Mouse (Mus musculus) hindbrain, embryonic 16.5 days (tissue): Measurements from ENCODE around the gene Htra2. TPM values are rescaled to one million over a fixed set of nuclear protein-coding genes. Genes with fewer than 3 reads are reported as not detected.

Experiments
- ATAC-seq: fragments of 200-750 bp; cut with Nextera tagmentation; 2 replicates; pipeline ENCODE4 v1.8.0; 2017; ENCODE audit warnings: moderate TSS enrichment, moderate library complexity
- H3K27ac ChIP-seq: fragments of 300-500 bp; sonication (generic); 2 replicates; pipeline ENCODE4 v1.5.1; 2014; ENCODE audit warnings: low read depth, mild to moderate bottlenecking, control low read depth, low read length, moderate library complexity
- H3K27me3 ChIP-seq: fragments of 300-500 bp; sonication (generic); replicated peaks from 2 replicates; pipeline ENCODE4 v1.6.1; 2014; ENCODE audit warnings: low read length; ENCODE audit not compliant: control insufficient read depth, insufficient read depth
- H3K36me3 ChIP-seq: fragments of 300-500 bp; sonication (generic); 2 replicates; pipeline ENCODE4 v1.6.1; 2014; ENCODE audit warnings: mild to moderate bottlenecking, low read length, moderate library complexity, mixed read lengths; ENCODE audit not compliant: control insufficient read depth, insufficient read depth
- H3K4me1 ChIP-seq: fragments of 300-500 bp; sonication (generic); 2 replicates; pipeline ENCODE4 v1.6.1; 2014; ENCODE audit warnings: low read depth, low read length; ENCODE audit not compliant: control insufficient read depth, insufficient read depth
- H3K4me2 ChIP-seq: fragments of 300-500 bp; sonication (generic); 2 replicates; pipeline ENCODE4 v1.6.1; 2014; ENCODE audit warnings: mild to moderate bottlenecking, low read length, control low read depth, moderate library complexity
- H3K4me3 ChIP-seq: fragments of 300-500 bp; sonication (generic); 2 replicates; pipeline ENCODE4 v1.5.1; 2014; ENCODE audit warnings: mild to moderate bottlenecking, low read length, control low read depth, moderate library complexity
- H3K9ac ChIP-seq: fragments of 300-500 bp; sonication (generic); 2 replicates; pipeline ENCODE4 v1.6.1; 2014; ENCODE audit warnings: low read depth, mild to moderate bottlenecking, control low read depth, low read length, moderate library complexity
- H3K9me3 ChIP-seq: fragments of 300-500 bp; sonication (generic); 2 replicates; pipeline ENCODE4 v1.6.1; 2014; ENCODE audit warnings: mild to moderate bottlenecking, low read length, moderate library complexity; ENCODE audit not compliant: control insufficient read depth
- WGBS: fragments of 180-500 bp; shearing (Covaris S2); extraction: QIAGEN DNeasy Blood & Tissue Kit; methylation state at CpG from one replicate; pipeline ENCODE4 v1.1.7; 2014; 5-methylcytosine and 5-hydroxymethylcytosine counted together
- polyA plus RNA-seq: library from polyadenylated mRNA; unstranded; fragments of >200 nt; fragmentation: Nextera tagmentation; extraction: Ambion mirVana; gene quantifications from 2 replicates; pipeline ENCODE4 v1.2.1, GENCODE M21; 2015

Htra2 gene
- polyA plus RNA-seq, 1 experiment from 2014 or later = 88.5 TPM

GRCm38 (mm10) chr6:83074979-83075378, 19.9 kb upstream of the Htra2 start:
- ATAC-seq = no peak

GRCm38 (mm10) chr6:83071220-83071619, 16.1 kb upstream of the Htra2 start:
- ATAC-seq = peak; percentile 41; the same call in 1 of the 2 replicates
- Histone ChIP-seq H3K4me3 (no peak overlapping the region), H3K27me3 (peaks cover 74% of the 10 kb centered on the region), H3K9me3 (no peaks in the 10 kb centered on the region), H3K9ac (no peak overlapping the region), H3K36me3 (no peaks in the 10 kb centered on the region), H3K27ac (no peak overlapping the region), H3K4me2 (no peak overlapping the region), H3K4me1 (peaks cover 7% of the 10 kb centered on the region; the same call in 1 of the 2 replicates)
- WGBS = 1% methylated on average over 19 of the region's 24 CpGs

More at GRCm38 (mm10) chr6:83074979-83075378, 19.9 kb upstream of the Htra2 start:
- Histone ChIP-seq H3K27me3 (peaks cover 47% of the 10 kb centered on the region), H3K27ac (no peak overlapping the region), H3K4me3 (no peak overlapping the region), H3K36me3 (no peaks in the 10 kb centered on the region), H3K4me2 (no peak overlapping the region), H3K9me3 (no peaks in the 10 kb centered on the region), H3K9ac (no peak overlapping the region), H3K4me1 (peaks cover 15% of the 10 kb centered on the region)
- WGBS = 16% methylated on average over 2 of the region's 2 CpGs

DNA sequence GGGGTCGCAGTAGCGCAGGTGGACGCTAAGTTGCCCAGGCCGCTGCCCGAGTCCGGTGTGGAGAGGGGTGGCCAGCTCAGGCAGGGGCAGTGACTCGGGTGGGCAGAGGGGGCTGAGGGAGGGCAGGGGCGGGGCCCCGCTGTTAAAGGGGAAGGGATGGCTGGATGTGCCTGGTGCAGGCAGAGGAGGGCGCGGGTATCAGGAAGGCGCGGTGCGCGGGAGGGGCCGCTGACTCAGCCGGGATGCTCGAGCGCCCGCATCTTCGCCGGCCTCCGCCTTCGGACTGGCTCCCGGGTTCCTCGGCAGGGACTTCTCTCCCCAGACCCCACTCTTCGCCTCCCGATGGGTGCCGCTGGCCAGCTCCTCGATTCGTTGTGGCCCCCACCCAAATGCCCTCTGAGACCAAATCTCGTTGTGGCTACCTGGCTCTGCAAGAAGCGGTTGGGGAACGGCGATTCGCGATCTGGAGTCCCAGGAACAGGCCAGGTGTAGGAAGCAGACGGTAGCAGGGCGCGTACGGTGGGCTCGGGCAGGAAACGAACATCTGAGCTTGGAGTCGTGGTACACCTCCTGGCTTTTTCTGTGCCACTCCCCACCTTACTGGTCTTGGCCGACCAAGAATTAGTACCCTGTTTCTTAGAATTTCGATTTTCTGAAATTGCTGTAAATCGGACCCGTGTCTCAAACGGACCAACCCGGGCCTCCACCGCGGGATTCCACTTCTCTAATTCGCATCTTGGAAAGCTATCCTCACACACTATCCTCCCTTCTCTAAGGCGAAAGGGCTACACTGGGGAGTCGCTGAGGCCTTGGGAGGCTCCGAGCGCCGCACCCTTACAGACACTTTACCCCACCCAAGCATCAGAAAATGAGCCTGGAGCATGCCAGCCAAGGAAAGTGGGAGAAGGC, 15.5 kb upstream of the Htra2 start:
- peaks cover 75% of the 10 kb centered on the region for H3K27me3 ChIP-seq
- peak overlapping the region; percentile 17; the same call in 1 of the 2 replicates for H3K4me3 ChIP-seq
- ATAC-seq = no peak
- H3K4me2 ChIP-seq = no peak overlapping the region; the same call in 1 of the 2 replicates
- no peak overlapping the region for H3K27ac ChIP-seq
- no peak overlapping the region for H3K9ac ChIP-seq
- H3K36me3 ChIP-seq = no peaks in the 10 kb centered on the region
- 1% methylated on average over 50 of the region's 58 CpGs for WGBS
- H3K9me3 ChIP-seq = no peaks in the 10 kb centered on the region
- peaks cover 7% of the 10 kb centered on the region; the same call in 1 of the 2 replicates for H3K4me1 ChIP-seq

DNA sequence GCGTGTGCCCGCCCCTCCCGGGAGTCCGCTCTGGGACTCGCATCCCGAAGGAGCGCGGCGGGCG, 15.0 kb upstream of the Htra2 start, which contains the start of gene Tlx2:
TSS of gene Tlx2 (minus strand) at position 47 of the 64 bp plus-strand sequence.
- Histone ChIP-seq H3K27ac (no peak within 1 kb of the TSS), H3K36me3 (no peaks in the 10 kb centered on the region), H3K9ac (no peak within 1 kb of the TSS), H3K9me3 (no peaks in the 10 kb centered on the region), H3K4me1 (peaks cover 7% of the 10 kb centered on the region; the same call in 1 of the 2 replicates), H3K27me3 (peaks cover 75% of the 10 kb centered on the region), H3K4me3 (peak within 1 kb of the TSS; percentile 17; the same call in 1 of the 2 replicates), H3K4me2 (no peak within 1 kb of the TSS; the same call in 1 of the 2 replicates)
- WGBS = 0% methylated on average over 10 of the region's 10 CpGs
- no peak for ATAC-seq

- no peak overlapping the region; the same call in 1 of the 2 replicates for H3K4me2 ChIP-seq
- no peaks in the 10 kb centered on the region for H3K9me3 ChIP-seq
- no peak for ATAC-seq
- H3K27me3 ChIP-seq = peaks cover 76% of the 10 kb centered on the region
- under 1% methylated on average over 69 of the region's 69 CpGs for WGBS
- peak overlapping the region; percentile 17; the same call in 1 of the 2 replicates for H3K4me3 ChIP-seq
- H3K27ac ChIP-seq = no peak overlapping the region
- peaks cover 7% of the 10 kb centered on the region; the same call in 1 of the 2 replicates for H3K4me1 ChIP-seq
- H3K36me3 ChIP-seq = no peaks in the 10 kb centered on the region
- no peak overlapping the region for H3K9ac ChIP-seq
Measured at GRCm38 (mm10) chr6:83069488-83070246, 14.6 kb upstream of the Htra2 start.

DNA sequence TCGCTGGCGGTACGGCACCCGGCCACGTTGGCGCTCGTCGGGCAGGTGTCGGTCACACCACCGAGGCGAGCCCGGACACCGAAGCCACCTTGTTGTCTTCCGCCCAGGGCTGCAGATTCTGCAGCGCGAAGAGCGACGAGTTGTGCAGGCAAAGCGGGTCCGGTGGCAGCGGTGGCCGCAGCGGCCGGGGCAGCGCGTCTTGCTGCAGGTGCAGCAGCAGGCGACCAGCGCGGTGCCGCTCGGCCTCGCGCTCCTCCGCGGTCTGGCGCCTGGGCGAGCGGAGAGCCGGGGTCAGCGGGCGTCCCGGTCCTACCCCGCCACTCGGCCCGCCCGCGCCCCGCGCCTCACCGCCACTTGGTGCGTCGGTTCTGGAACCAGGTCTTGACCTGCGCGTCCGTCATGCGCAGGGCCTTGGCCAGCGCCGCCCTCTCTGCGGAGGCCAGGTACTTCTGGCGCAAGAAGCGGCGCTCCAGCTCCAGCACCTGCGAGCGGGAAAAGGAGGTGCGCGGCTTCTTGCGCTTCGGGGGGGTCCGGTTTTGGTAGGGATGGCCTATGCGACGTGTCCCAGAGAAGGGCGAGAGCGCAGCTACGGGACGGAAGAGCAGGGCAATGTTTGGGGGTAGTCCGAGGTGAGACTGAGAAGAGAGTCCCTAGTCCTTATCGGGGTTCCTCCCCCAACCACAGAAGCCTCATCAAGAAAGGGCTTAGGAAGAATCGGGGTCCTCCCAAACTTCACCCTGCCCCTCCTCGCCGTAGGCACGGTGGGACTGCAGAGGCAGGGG, 13.8 kb upstream of the Htra2 start:
- Histone ChIP-seq H3K27me3 (peaks cover 71% of the 10 kb centered on the region), H3K4me1 (peaks cover 7% of the 10 kb centered on the region; the same call in 1 of the 2 replicates), H3K4me3 (peak overlapping the region; percentile 18; the same call in 1 of the 2 replicates), H3K9me3 (no peaks in the 10 kb centered on the region), H3K9ac (no peak overlapping the region), H3K27ac (no peak overlapping the region), H3K4me2 (peak overlapping the region; percentile 27), H3K36me3 (no peaks in the 10 kb centered on the region)
- WGBS = under 1% methylated on average over 48 of the region's 81 CpGs
- ATAC-seq = no peak

DNA sequence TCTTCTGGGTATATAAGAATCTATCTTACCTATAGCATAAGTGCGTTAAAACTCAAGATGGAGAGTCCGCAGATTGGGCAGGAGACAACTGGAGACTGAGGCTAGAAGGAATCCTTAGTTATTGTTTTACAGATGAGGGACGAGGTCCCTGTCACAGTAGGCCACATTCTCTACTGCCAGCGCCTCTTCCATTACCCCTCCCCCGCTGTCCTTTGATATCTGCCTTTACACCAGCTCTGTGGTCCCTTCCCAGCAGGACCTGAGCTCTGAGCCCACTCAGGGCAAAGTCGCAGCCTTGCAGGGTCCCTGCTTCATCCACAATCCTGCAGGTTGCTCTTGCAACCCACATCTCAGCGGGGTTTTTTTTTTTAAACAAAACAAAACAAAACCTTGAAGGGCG, 13.1 kb upstream of the Htra2 start:
- no peak for ATAC-seq
- no peak overlapping the region for H3K4me3 ChIP-seq

GRCm38 (mm10) chr6:83066441-83066840, 11.4 kb upstream of the Htra2 start:
- 26% methylated on average over 6 of the region's 6 CpGs for WGBS
- no peak for ATAC-seq
- Histone ChIP-seq H3K4me3 (no peak overlapping the region), H3K27me3 (peaks cover 75% of the 10 kb centered on the region), H3K36me3 (no peaks in the 10 kb centered on the region), H3K4me1 (peaks cover 7% of the 10 kb centered on the region; the same call in 1 of the 2 replicates), H3K9ac (no peak overlapping the region), H3K27ac (no peak overlapping the region), H3K4me2 (no peak overlapping the region), H3K9me3 (no peaks in the 10 kb centered on the region)

More for the DNA sequence above, 13.1 kb upstream of the Htra2 start:
- peaks cover 7% of the 10 kb centered on the region; the same call in 1 of the 2 replicates for H3K4me1 ChIP-seq
- H3K27ac ChIP-seq = no peak overlapping the region
- H3K36me3 ChIP-seq = no peaks in the 10 kb centered on the region
- peaks cover 72% of the 10 kb centered on the region for H3K27me3 ChIP-seq
- no peak overlapping the region for H3K9ac ChIP-seq
- 2% methylated on average over 8 of the region's 8 CpGs for WGBS
- no peaks in the 10 kb centered on the region for H3K9me3 ChIP-seq
- no peak overlapping the region for H3K4me2 ChIP-seq
